Mouse (Mus musculus): ENCODE results near the gene Pepd.

DNA sequence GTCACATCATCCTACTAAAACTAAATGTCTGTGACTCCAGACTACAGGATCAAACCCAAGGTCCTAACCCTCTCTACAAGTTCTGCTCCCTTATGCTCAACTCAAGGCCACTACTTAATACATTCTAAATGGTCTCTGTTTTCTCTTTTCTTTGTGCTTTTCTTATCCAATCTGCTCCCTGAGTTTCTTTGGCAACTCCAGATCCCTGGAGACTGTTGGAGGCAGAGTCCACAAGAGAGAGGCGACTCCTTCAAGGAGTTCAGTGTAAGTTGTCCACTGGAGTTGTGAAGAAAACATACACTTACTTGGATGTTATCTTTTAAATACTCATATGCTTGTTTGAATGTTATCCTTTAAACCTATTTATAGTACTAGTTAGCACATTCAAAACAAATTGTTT, 142.1 kb downstream of the Pepd start:
- TF ChIP-seq CTCF (IDR thresholded peaks at IDR 0.05): no peak
- TF ChIP-seq EP300 (IDR thresholded peaks at IDR 0.05; ENCODE audit: insufficient read depth, low read depth, low read length): no peak
- no peak for TF ChIP-seq POLR2A (IDR thresholded peaks at IDR 0.05; ENCODE audit: insufficient read depth, low read depth, low read length)

Measured in heart, adult 2 months (tissue).